Mouse (Mus musculus): ENCODE measurements at regions not wholly inside any gene's neighbourhood (a gene's known extent, or its start where the extent isn't known, plus 50 kb on each side); places are given as distances from the start of the nearest gene placed in this dataset.

DNA sequence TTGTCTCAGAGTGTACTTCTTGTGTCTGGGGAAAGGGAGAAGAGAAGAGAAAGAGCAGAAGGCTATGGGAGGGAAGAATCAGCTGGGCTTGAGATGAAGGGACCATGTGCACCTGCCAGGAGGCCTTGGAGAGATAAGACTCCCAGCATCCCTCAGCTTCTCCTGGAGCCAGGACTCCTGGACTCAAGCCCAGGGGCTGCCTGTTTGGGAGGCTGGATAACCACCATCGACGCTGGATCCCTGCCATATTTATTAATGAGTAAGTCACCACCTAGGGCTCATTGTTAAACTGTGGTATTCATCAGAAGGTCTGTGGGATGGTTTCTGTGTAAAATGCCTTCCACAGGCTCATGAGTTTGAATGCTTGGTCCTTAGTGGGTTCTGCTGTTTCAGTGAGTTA is 240.7 kb downstream of the Rps15a start:
- TF ChIP-seq POLR2A (IDR thresholded peaks at IDR 0.05; ENCODE audit: extremely low read depth, insufficient read depth, low read length) (no peak), CTCF (IDR thresholded peaks at IDR 0.05; ENCODE audit: low read depth, low read length) (no peak)
- Histone ChIP-seq H3K27ac (replicated peaks; ENCODE audit: insufficient read depth, low read depth, low read length) (no peak overlapping the region), H3K4me1 (ENCODE audit: control insufficient read depth, insufficient read depth, low read length) (no peaks in the 10 kb centered on the region), H3K9ac (ENCODE audit: low read depth, low read length) (no peak overlapping the region), H3K36me3 (ENCODE audit: control insufficient read depth, insufficient read depth, low read length) (no peaks in the 10 kb centered on the region), H3K79me2 (ENCODE audit: control insufficient read depth, insufficient read depth, low read length) (no peaks in the 10 kb centered on the region), H3K4me3 (ENCODE audit: insufficient read depth, low read depth, low read length) (no peak overlapping the region), H3K27me3 (ENCODE audit: control insufficient read depth, insufficient read depth, low read length) (no peaks in the 10 kb centered on the region)
- DNase-seq (ENCODE audit: extremely low read depth, low read depth, low spot score) = no peak
- 76% methylated on average over 2 of the region's 2 CpGs for WGBS

DNA sequence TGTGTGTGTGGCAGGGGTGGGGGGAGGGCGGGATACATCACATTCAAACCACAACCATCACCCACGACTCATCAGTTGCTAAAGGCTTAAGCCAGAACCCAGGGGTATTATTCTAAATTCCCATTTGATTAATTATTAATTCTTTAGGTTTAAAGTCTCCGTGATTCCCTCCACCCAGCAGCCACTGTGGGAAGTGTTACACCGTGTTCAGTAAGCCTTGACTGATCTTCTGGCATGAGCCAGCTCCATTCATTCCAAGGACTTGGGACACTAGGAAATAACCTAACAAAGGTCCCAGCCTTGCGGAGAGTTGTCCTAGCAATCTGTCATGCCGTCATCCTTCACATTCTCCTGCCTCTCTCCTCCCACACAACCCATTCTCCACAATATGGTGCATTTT is 256.6 kb downstream of the Rps15a start:
- Histone ChIP-seq H3K27me3 (ENCODE audit: control insufficient read depth, insufficient read depth, low read length) (no peaks in the 10 kb centered on the region), H3K27ac (replicated peaks; ENCODE audit: insufficient read depth, low read depth, low read length) (no peak overlapping the region), H3K79me2 (ENCODE audit: control insufficient read depth, insufficient read depth, low read length) (no peaks in the 10 kb centered on the region), H3K9ac (ENCODE audit: low read depth, low read length) (no peak overlapping the region), H3K4me3 (ENCODE audit: insufficient read depth, low read depth, low read length) (no peak overlapping the region), H3K36me3 (ENCODE audit: control insufficient read depth, insufficient read depth, low read length) (no peaks in the 10 kb centered on the region), H3K4me1 (ENCODE audit: control insufficient read depth, insufficient read depth, low read length) (no peaks in the 10 kb centered on the region)
- TF ChIP-seq CTCF (IDR thresholded peaks at IDR 0.05; ENCODE audit: low read depth, low read length) = no peak
- TF ChIP-seq POLR2A (IDR thresholded peaks at IDR 0.05; ENCODE audit: extremely low read depth, insufficient read depth, low read length) = no peak
- WGBS = 57% methylated on average over 6 of the region's 6 CpGs
- no peak for DNase-seq (ENCODE audit: extremely low read depth, low read depth, low spot score)

DNA sequence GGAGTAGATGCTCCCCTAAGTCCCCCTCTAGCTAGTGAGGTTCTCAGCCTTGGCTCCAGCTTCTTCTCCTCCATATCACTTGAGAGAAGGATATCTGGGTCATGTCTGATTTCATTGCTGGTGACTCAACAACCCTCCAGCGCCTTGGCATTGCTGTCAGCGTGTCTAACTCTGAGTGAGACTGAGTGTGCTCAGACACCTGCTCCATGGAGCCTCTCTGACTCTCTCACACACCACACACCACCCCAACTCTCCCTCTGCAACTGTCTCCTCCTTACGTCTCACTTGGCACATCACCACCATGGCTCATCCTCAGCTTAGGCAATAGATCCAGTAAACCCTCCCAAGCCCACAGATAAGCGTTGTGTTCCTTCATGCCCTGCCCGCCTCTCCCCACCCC is 260.0 kb downstream of the Rps15a start:
- Histone ChIP-seq H3K4me3 (ENCODE audit: insufficient read depth, low read depth, low read length) (no peak overlapping the region), H3K79me2 (ENCODE audit: control insufficient read depth, insufficient read depth, low read length) (no peaks in the 10 kb centered on the region), H3K27ac (replicated peaks; ENCODE audit: insufficient read depth, low read depth, low read length) (no peak overlapping the region), H3K36me3 (ENCODE audit: control insufficient read depth, insufficient read depth, low read length) (no peaks in the 10 kb centered on the region), H3K4me1 (ENCODE audit: control insufficient read depth, insufficient read depth, low read length) (no peaks in the 10 kb centered on the region), H3K27me3 (ENCODE audit: control insufficient read depth, insufficient read depth, low read length) (no peaks in the 10 kb centered on the region), H3K9ac (ENCODE audit: low read depth, low read length) (no peak overlapping the region)
- TF ChIP-seq CTCF (IDR thresholded peaks at IDR 0.05; ENCODE audit: low read depth, low read length) (no peak), POLR2A (IDR thresholded peaks at IDR 0.05; ENCODE audit: extremely low read depth, insufficient read depth, low read length) (no peak)
- 77% methylated on average over 5 of the region's 5 CpGs for WGBS
- DNase-seq (ENCODE audit: extremely low read depth, low read depth, low spot score) = no peak

DNA sequence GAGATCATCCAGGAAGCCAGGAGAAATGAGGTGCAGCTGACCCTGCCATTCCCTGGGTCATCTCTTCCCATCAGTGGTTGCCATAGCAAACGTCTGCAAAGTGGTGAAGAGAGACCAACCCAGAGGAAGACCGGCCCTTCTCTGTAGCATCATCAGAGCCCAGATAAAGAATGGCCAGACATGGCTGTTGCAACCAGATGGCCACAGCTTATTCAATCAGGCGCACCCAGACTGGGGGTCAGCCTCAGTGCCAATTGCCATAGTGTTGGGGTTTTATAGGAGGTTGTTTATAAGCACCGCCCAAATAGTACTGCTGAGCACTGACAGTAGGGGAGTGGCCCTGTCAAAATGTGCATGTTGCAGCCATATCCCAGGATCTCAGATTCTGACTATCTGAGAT is 262.3 kb downstream of the Rps15a start:
- H3K9ac ChIP-seq (ENCODE audit: low read depth, low read length) = no peak overlapping the region
- WGBS = 73% methylated on average over 4 of the region's 4 CpGs

DNA sequence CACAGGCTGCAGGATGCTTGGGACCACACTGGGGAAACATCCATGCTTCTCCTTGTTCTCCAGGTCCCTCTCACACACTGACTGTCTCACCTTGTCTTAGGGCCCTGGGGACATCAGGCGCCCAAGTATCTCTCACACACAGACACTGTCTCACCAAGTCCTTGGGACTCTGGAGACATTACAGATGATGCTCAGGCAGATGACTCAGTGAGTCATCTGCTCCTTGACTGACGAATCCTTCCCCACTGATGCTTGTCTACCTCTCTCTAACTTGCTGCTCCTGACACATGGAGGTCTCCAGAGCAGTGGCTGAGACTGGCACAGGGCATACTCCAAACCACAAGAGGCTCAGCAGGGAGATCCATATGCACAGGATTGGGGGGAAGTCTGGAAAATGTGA is 263.1 kb downstream of the Rps15a start:
- DNase-seq (ENCODE audit: extremely low read depth, low read depth, low spot score) = no peak
- Histone ChIP-seq H3K4me3 (ENCODE audit: insufficient read depth, low read depth, low read length) (no peak overlapping the region), H3K27ac (replicated peaks; ENCODE audit: insufficient read depth, low read depth, low read length) (no peak overlapping the region), H3K36me3 (ENCODE audit: control insufficient read depth, insufficient read depth, low read length) (no peaks in the 10 kb centered on the region), H3K9ac (ENCODE audit: low read depth, low read length) (no peak overlapping the region), H3K4me1 (ENCODE audit: control insufficient read depth, insufficient read depth, low read length) (no peaks in the 10 kb centered on the region), H3K79me2 (ENCODE audit: control insufficient read depth, insufficient read depth, low read length) (no peaks in the 10 kb centered on the region), H3K27me3 (ENCODE audit: control insufficient read depth, insufficient read depth, low read length) (no peaks in the 10 kb centered on the region)
- TF ChIP-seq CTCF (IDR thresholded peaks at IDR 0.05; ENCODE audit: low read depth, low read length) (no peak), POLR2A (IDR thresholded peaks at IDR 0.05; ENCODE audit: extremely low read depth, insufficient read depth, low read length) (no peak)
- whole genome bisulfite sequencing = 80% methylated on average over 2 of the region's 2 CpGs

More for the DNA sequence above, 262.3 kb downstream of the Rps15a start:
- Histone ChIP-seq H3K27me3 (ENCODE audit: control insufficient read depth, insufficient read depth, low read length) (no peaks in the 10 kb centered on the region), H3K27ac (replicated peaks; ENCODE audit: insufficient read depth, low read depth, low read length) (no peak overlapping the region), H3K4me1 (ENCODE audit: control insufficient read depth, insufficient read depth, low read length) (no peaks in the 10 kb centered on the region), H3K36me3 (ENCODE audit: control insufficient read depth, insufficient read depth, low read length) (no peaks in the 10 kb centered on the region), H3K79me2 (ENCODE audit: control insufficient read depth, insufficient read depth, low read length) (no peaks in the 10 kb centered on the region), H3K4me3 (ENCODE audit: insufficient read depth, low read depth, low read length) (no peak overlapping the region)
- TF ChIP-seq CTCF (IDR thresholded peaks at IDR 0.05; ENCODE audit: low read depth, low read length) = no peak
- no peak for TF ChIP-seq POLR2A (IDR thresholded peaks at IDR 0.05; ENCODE audit: extremely low read depth, insufficient read depth, low read length)
- DNase-seq (ENCODE audit: extremely low read depth, low read depth, low spot score) = no peak

DNA sequence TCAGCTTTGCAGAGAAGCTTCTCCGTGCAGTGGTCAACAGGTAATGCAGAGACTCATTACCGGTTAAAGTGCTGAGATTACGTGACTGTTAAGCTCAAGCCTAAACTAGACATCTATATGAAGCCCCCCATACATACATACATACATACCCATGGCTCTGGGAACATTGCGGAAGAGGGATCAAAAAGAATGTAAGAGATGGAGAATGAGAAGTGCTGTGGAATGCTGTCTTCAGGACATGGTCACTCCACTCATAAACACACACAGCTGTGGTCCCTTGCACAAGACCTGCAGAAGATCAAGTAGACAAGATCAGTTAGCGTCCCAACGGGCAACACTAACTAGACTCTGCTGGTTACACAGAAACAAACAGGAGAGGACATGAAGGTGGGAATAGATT is 265.2 kb downstream of the Rps15a start:
- H3K79me2 ChIP-seq (ENCODE audit: control insufficient read depth, insufficient read depth, low read length) = no peaks in the 10 kb centered on the region
- no peak overlapping the region for H3K4me3 ChIP-seq (ENCODE audit: insufficient read depth, low read depth, low read length)
- H3K9ac ChIP-seq (ENCODE audit: low read depth, low read length) = no peak overlapping the region
- no peak for DNase-seq (ENCODE audit: extremely low read depth, low read depth, low spot score)
- TF ChIP-seq POLR2A (IDR thresholded peaks at IDR 0.05; ENCODE audit: extremely low read depth, insufficient read depth, low read length) = no peak
- no peak for TF ChIP-seq CTCF (IDR thresholded peaks at IDR 0.05; ENCODE audit: low read depth, low read length)
- H3K27ac ChIP-seq (replicated peaks; ENCODE audit: insufficient read depth, low read depth, low read length) = no peak overlapping the region
- 93% methylated on average over 6 of the region's 6 CpGs for WGBS
- no peaks in the 10 kb centered on the region for H3K4me1 ChIP-seq (ENCODE audit: control insufficient read depth, insufficient read depth, low read length)
- no peaks in the 10 kb centered on the region for H3K27me3 ChIP-seq (ENCODE audit: control insufficient read depth, insufficient read depth, low read length)
- H3K36me3 ChIP-seq (ENCODE audit: control insufficient read depth, insufficient read depth, low read length) = no peaks in the 10 kb centered on the region
